Mouse (Mus musculus) lung, adult 2 months (tissue): ENCODE results near the gene Snd1. TPM values are rescaled to one million over a fixed set of nuclear protein-coding genes. Genes with fewer than 3 reads are reported as not detected.

Experiments used
- DNase-seq: peaks from one replicate; pipeline ENCODE4 v3.0.0; 2022
- H3K4me1 ChIP-seq: fragments of 200-500 bp; 2 replicates; pipeline ENCODE4 v1.6.1; 2011; ENCODE audit warnings: low read length; ENCODE audit not compliant: control insufficient read depth, insufficient read depth
- H3K4me3 ChIP-seq: fragments of 200-500 bp; replicated peaks from 2 replicates; pipeline ENCODE3; 2011; ENCODE audit warnings: low read depth, mild to moderate bottlenecking, control low read depth, low read length; ENCODE audit errors: extremely low read depth
- CTCF ChIP-seq: fragments of 200-500 bp; IDR thresholded peaks from 2 replicates; pipeline ENCODE4 v1.5.1; 2011; ENCODE audit warnings: mild to moderate bottlenecking, low read length, control low read depth; ENCODE audit not compliant: insufficient read depth
- POLR2A ChIP-seq: fragments of 200-500 bp; IDR thresholded peaks from 2 replicates; pipeline ENCODE4 v1.6.1; 2011; ENCODE audit warnings: low read depth, mild to moderate bottlenecking, control low read depth, low read length, borderline replicate concordance; ENCODE audit errors: extremely low read depth
- WGBS: fragments of 180-500 bp; shearing (Covaris S2); methylation state at CpG from one replicate; pipeline ENCODE4 v1.1.7; 2018; 5-methylcytosine and 5-hydroxymethylcytosine counted together
- polyA plus RNA-seq: library from polyadenylated mRNA; depleted of rRNA; stranded (reverse); fragments of >200 nt; gene quantifications from 2 replicates; pipeline ENCODE4 v1.2.3, GENCODE M21; 2012

The Snd1 gene
- polyA plus RNA-seq, 1 experiment: 88.3 TPM

DNA sequence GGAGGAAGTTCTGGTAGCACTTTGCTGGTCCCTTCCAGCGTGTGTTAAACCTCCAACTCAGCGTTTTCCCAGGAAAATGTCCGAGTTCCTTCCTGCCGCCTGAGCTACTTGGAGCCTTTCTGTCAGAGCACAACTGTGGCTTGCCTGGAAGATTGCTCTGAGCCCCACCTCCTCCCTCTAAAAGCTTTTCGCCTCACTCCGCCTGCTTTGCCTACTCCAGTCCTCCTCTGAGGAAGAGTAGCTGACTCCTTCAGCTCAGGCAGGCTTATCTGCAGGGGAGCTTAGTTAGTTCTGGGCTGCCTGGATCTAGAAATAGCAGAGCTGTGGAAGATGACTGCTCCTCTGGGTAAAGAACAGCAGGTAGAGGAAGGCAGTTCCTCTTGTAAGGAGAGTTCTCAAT lies 80.1 kb downstream of the Snd1 start:
- Histone ChIP-seq H3K4me1 (no peaks in the 10 kb centered on the region), H3K4me3 (no peak overlapping the region)
- DNase-seq: no peak
- no peak for TF ChIP-seq CTCF
- no peak for TF ChIP-seq POLR2A
- 70% methylated on average over 6 of the region's 6 CpGs for WGBS

DNA sequence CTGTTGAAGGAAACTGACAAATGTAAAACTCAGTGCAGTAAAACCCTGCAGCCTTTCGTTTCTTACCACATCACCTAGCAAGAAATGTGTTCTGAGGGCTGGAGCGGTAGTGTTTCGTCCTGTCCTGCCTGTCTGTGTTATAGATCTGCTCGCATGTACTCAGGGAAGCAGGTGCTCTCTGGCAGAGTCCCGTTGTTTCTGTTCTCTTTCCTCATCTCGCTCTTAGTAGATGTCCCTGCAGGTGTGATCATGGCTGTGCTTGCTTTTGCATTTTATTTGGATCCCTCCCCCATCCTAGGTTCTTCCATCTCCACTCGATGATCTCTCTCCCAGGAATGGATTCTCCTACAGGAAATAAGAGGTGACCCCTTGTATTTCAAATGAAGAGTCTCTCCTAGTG lies 80.5 kb downstream of the Snd1 start:
- no peak overlapping the region for H3K4me3 ChIP-seq
- no peaks in the 10 kb centered on the region for H3K4me1 ChIP-seq
- TF ChIP-seq CTCF (no peak), POLR2A (no peak)
- no peak for DNase-seq
- 91% methylated on average over 7 of the region's 7 CpGs for WGBS

DNA sequence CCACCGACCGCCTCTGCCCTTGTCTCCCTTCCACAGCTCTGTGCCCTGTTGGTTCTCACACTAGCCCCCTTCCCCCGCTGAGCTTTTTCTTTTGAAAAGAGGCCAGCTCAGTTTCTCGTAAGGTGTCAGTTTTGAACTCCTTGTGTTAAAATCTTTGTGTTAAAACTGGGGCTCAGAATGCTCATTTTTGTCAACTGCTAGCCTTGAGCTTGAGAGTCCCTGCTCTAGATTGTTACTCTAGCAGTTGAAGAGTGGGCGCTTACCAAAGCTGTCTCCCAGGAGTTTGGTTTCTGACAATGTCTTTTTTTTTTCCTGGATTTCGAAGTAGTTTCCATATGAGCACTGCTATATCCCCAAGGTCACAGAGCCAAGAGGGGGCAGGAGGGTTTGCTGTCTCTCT lies 82.8 kb downstream of the Snd1 start:
- no peak for DNase-seq
- Histone ChIP-seq H3K4me1 (no peaks in the 10 kb centered on the region; the same call in 1 of the 2 replicates), H3K4me3 (no peak overlapping the region)
- 87% methylated on average over 6 of the region's 6 CpGs for WGBS
- TF ChIP-seq POLR2A (no peak), CTCF (no peak)

DNA sequence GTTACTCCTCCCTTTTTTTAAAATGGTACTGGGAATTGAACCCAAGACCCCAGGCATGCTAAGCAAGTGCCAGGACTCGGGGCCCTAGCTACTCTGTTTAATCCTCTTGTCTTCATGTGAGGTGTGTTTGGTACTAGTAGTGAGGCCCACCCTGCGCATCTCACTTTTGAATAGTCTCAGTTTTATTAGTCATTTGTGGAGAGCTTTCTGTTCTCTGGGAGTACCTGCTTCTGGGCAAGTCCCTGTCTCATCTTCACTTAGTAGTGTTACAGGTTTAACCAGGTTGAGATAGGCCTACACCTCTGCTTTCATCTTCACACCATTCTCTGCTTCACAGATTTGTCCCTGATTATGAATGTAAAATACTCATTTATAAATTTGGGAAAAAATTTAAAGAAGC lies 84.5 kb downstream of the Snd1 start:
- TF ChIP-seq POLR2A (no peak), CTCF (no peak)
- no peak for DNase-seq
- no peaks in the 10 kb centered on the region; the same call in 1 of the 2 replicates for H3K4me1 ChIP-seq
- 89% methylated on average over 2 of the region's 2 CpGs for WGBS
- H3K4me3 ChIP-seq: no peak overlapping the region

DNA sequence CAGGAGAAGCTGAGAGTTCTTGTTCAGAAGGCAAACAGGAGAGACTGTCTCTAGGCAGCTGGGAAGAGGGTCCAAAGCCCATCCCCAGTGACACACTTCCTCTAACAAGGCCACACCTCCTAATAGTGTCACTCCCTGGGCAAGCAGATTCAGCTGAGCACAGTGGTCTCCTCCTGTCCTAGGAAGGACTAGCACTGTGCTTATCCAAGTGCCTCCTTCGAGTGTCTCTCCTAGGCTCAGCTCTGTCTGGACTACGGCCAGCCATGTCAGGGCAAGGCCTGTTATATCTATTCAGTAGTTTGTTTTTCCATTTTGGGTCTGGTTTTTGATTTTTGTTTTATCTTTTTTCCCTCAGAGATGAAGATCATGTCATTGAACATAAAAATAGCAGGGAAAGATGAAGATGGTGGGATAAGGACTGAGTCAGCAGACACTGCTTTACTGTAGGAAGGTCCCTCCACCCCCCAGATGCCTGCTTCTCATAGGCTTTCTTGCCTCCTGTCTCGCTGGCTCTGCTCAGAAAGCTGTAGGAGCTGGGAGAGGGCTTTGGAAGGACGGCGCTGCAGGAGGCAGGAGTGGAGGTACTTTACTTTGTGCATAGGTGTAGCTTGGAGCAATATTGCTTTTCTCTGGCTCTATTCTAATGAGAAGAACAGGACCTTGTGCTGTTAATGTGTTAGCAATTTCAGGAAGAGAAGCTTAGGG lies 86.5 kb downstream of the Snd1 start:
- H3K4me3 ChIP-seq: no peak overlapping the region
- no peak for DNase-seq
- TF ChIP-seq POLR2A (no peak), CTCF (no peak)
- WGBS: 72% methylated on average over 5 of the region's 5 CpGs
- H3K4me1 ChIP-seq: no peaks in the 10 kb centered on the region; the same call in 1 of the 2 replicates

DNA sequence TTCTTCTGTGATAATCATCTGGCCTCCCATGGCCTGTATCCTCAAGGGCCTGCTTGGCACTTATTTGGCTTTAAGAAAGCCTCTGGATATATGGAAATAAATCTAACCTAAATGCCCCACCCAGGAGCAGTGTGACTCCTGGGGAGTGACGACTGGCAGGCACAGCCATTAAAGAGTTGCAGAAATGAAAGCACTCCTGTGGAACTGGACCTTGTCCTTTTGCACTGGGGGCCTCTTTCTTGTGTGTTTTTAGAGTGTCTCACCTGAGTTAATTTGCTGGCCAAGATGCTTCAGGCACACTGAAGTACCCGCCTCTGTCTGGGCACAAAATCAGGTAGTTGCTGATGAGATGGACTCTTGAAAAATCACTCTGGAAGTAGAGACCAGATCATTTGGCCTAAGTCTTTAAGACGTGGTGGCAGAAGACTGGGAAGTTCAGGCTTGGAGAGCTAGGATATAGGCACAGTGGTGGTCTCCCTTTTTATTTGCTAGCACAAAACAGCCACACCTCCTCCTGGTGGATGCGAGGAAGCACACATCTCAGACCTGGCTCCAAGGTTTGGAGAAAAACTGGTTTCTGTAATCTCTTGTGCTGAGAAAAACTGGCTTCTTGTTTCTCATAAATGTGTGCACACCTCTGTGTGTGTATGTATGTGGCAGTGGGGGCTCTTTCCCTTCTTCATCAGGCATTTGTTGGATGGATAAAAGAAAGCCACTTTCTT lies 87.5 kb downstream of the Snd1 start:
- 84% methylated on average over 4 of the region's 4 CpGs for WGBS
- Histone ChIP-seq H3K4me3 (no peak overlapping the region), H3K4me1 (no peaks in the 10 kb centered on the region; the same call in 1 of the 2 replicates)
- TF ChIP-seq POLR2A: no peak
- TF ChIP-seq CTCF: no peak
- no peak for DNase-seq

DNA sequence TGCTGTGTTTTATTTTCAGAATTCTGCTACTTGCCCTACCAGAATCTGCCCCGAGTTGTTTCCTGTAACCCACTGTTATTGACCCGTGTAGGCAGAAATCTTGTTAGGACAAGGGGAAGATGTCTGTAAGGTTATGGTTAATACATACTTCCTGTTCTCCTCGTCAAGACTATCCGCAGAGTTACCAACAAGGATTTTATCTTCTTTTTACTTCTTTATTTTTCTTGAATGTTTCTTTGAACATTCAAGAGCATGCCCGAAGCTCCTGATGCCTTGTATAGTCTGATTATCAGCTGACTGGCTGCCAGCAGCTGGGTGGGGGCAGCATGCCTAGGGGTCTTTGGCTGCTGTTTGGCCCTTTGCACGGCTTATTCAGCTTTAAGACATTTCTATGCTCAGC lies 93.0 kb downstream of the Snd1 start:
- WGBS: 67% methylated on average over 6 of the region's 6 CpGs
- TF ChIP-seq POLR2A (no peak), CTCF (no peak)
- no peak for DNase-seq
- Histone ChIP-seq H3K4me1 (no peaks in the 10 kb centered on the region), H3K4me3 (no peak overlapping the region)

DNA sequence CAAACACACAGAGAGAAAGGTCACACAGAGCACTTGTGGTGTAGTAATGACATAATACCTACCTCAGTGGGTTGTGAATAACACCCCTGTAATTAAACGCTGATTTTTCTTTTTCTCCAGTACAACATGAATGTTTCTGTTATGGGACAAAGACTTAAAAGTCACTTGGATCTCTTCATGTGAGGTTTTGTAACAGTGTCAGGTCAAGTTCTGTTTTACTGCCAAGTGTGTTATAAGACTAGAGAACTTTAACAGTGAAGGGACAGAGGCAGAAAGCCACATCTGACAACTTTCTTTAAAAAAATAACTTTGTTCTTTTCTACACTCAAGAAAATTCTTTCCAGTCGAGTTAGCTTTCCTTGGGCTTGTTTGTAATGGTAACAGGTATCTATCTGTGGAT lies 97.0 kb downstream of the Snd1 start:
- DNase-seq: no peak
- no peak for TF ChIP-seq POLR2A
- TF ChIP-seq CTCF: no peak
- H3K4me3 ChIP-seq: no peak overlapping the region
- no peaks in the 10 kb centered on the region for H3K4me1 ChIP-seq
- WGBS: 51% methylated on average over 2 of the region's 2 CpGs

DNA sequence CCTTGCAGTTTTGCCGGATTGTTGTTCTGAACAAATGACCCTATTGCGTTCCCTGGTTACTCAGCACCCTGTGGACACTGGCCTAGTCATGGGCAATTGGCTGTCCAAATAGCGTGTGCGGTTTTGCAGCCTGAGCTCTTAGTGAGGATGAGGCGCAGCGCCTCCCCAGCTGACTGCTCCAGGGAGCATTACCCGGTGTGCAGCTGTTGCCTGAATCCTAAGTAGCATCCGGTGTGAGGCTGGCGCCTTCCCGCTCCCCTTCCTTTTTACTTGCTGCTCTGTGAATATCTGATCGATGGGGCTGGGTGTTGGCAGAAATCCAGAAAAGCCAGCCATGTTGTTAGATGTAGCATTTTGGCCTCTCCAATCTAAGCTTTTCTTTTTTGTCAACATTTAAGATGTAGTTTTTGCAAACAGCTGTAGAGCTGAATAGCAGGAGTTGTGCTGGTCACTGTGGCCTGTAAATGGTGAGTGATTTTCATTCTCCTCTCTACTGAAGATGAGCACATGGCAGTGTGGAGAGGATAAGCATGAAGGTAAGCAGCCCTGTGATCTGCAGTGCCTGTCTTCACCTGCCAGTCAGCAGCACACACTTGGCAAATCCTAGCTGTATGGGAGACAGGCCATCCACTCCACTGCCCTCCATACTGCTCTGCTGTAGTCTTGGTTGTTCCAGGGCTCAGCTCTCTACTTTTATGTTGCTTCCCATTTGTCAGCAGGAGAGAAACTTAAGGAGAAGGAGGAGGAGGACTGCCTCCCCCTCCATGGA lies 98.2 kb downstream of the Snd1 start:
- TF ChIP-seq CTCF: no peak
- no peak for TF ChIP-seq POLR2A
- DNase-seq: no peak
- 70% methylated on average over 11 of the region's 11 CpGs for WGBS
- no peaks in the 10 kb centered on the region for H3K4me1 ChIP-seq
- H3K4me3 ChIP-seq: no peak overlapping the region

DNA sequence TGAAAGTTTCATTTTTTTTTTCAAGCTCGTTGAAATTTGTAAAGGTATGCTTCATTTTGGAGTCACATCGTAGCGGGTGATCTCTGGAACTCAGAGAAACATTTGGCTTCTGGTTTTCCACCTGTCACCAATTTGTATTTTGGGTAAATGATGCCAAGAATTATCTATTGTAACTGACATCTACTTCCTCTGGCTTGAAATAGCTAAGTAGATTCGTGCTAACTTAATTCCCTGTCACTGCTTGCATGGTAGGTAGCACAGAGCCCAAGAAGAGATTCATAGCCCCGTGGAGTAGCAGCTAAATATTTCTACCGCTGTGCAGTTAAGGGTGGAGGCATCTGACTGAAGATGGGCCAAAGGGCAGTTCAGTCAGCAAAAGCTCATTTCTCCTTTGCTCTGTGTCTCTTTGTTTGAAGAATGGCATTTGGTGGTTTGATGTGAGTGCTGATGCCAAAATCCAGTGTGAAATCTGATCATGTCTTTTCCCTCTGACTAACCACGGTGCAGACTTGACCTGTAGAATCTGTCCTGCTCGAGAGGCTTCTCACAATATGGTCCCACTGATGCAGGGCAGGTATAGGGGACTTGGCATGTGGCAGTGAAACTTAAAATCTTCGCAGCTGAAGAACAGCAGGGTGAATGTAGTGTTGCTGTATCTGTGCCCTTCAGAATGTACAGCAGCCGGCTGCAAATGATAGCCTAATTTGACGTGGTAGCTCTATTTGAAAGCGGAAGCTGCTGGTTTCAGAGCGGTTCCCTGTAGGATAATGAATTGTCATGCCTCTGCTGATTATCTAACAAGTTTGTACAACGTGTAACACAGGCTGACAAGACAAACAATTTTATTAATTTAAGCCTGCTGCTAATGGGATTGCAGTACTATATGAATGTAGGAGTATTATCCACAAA lies 101.7 kb downstream of the Snd1 start:
- Histone ChIP-seq H3K4me1 (no peaks in the 10 kb centered on the region), H3K4me3 (no peak overlapping the region)
- no peak for DNase-seq
- WGBS: 72% methylated on average over 14 of the region's 14 CpGs
- TF ChIP-seq CTCF (no peak), POLR2A (no peak)
